17 mouse cellular contexts compared by ENCODE assay signal in the genomic region with DNA sequence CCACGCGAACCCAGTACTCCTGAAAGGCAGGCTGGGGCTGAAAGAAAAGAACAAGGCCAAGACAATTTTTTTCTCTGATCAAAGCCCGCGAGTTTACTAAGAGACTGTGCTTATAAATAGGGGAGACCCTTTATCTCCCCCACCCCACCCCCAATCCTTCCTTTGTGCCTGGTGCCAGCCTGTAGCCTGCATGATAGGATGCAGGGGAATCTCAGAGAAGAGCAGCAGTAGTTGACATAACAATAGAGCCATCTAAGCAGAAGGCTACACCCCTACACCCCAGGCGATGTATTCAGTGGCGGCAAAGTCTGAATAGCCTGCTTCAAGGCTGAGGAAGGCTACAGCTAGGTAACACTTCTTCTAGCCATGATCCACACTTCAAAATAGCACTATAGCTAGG.
DNase-seq lines count a peak whose midpoint lies in the region; ATAC-seq lines count a peak whose summit lies in the region.
"Had no signal": no experiment of that assay in that cellular context is flagged by ENCODE, and none has a peak within 500 bp of the region (broad histone marks: within the 10 kb centered on the region; RNA-seq: fewer than 3 reads in every experiment).

No protein-coding gene starts in this region.

- peaks cover 64% of the 10 kb centered on the region for H3K36me3 ChIP-seq in midbrain, embryonic 10.5 days
- H3K36me3 ChIP-seq in midbrain, embryonic 15.5 days (replicated peaks): 0 out of 2 replicates have a peak, but pooled peaks cover 7% of the 10 kb centered on the region
- peaks cover 68% of the 10 kb centered on the region for H3K36me3 ChIP-seq in embryonic facial prominence, embryonic 10.5 days (replicated peaks)

- peak; percentile 57 for DNase-seq in midbrain, embryonic 10.5 days (ENCODE audit: low spot score)
- DNase-seq in WW6 (ENCODE audit: low read depth, low spot score): peak; percentile 40
- DNase-seq in embryonic facial prominence, embryonic 10.5 days (ENCODE audit: low spot score): no peak
- peak; percentile 6 for DNase-seq in mesoderm, embryonic 11.5 days (ENCODE audit: low read depth, low spot score)
- DNase-seq in Muller cell, postnatal 12 days (ENCODE audit: inconsistent ontology term): no peak
- no peak for DNase-seq in layer of hippocampus, postnatal 36 days
- DNase-seq in gastrocnemius, postnatal 25 days: no peak
- DNase-seq: adrenal gland, adult 8-10 months; cerebellum, adult 8-10 months; gastrocnemius, postnatal 14 days; kidney, adult 2 months; kidney, postnatal 25 days; lung, postnatal 10 days; right cerebral cortex, postnatal 14 days had no signal

- no peak for ATAC-seq in midbrain, embryonic 15.5 days (replicated peaks)

- no peak overlapping the region for H3K9ac ChIP-seq in midbrain, embryonic 15.5 days
- H3K9ac ChIP-seq: limb, embryonic 15.5 days; stomach, embryonic 15.5 days had no signal

- 19% methylated on average over 6 of the region's 6 CpGs for WGBS in midbrain, embryonic 10.5 days
- 14% methylated on average over 6 of the region's 6 CpGs for WGBS in midbrain, embryonic 15.5 days
- WGBS in embryonic facial prominence, embryonic 10.5 days: 35% methylated on average over 6 of the region's 6 CpGs

- no peak overlapping the region for H3K4me2 ChIP-seq in midbrain, embryonic 15.5 days
- H3K4me2 ChIP-seq: limb, embryonic 15.5 days; stomach, embryonic 15.5 days had no signal

- H3K4me1 ChIP-seq in midbrain, embryonic 10.5 days: peaks cover 29% of the 10 kb centered on the region
- no peaks in the 10 kb centered on the region for H3K4me1 ChIP-seq in midbrain, embryonic 15.5 days
- peaks cover 10% of the 10 kb centered on the region; the same call in 1 of the 2 replicates for H3K4me1 ChIP-seq in embryonic facial prominence, embryonic 10.5 days
- H3K4me1 ChIP-seq: limb, embryonic 15.5 days; stomach, embryonic 15.5 days had no signal

- peak overlapping the region; percentile 66 for H3K27ac ChIP-seq in midbrain, embryonic 10.5 days (replicated peaks)
- H3K27ac ChIP-seq in midbrain, embryonic 15.5 days: no peak overlapping the region
- H3K27ac ChIP-seq in embryonic facial prominence, embryonic 10.5 days (replicated peaks): peak overlapping the region; percentile 19; the same call in 1 of the 2 replicates
- H3K27ac ChIP-seq: limb, embryonic 15.5 days; stomach, embryonic 15.5 days had no signal

- no peaks in the 10 kb centered on the region for H3K27me3 ChIP-seq in midbrain, embryonic 10.5 days (ENCODE audit: low read depth, poor library complexity, severe bottlenecking)
- H3K27me3 ChIP-seq in midbrain, embryonic 15.5 days (replicated peaks): no peaks in the 10 kb centered on the region
- no peaks in the 10 kb centered on the region for H3K27me3 ChIP-seq in embryonic facial prominence, embryonic 10.5 days (replicated peaks; ENCODE audit: low read depth, poor library complexity, severe bottlenecking)
- H3K27me3 ChIP-seq: limb, embryonic 15.5 days; stomach, embryonic 15.5 days had no signal

- no peak overlapping the region for H3K4me3 ChIP-seq in midbrain, embryonic 10.5 days
- H3K4me3 ChIP-seq in midbrain, embryonic 15.5 days: no peak overlapping the region
- H3K4me3 ChIP-seq in embryonic facial prominence, embryonic 10.5 days: no peak overlapping the region
- H3K4me3 ChIP-seq: limb, embryonic 15.5 days; stomach, embryonic 15.5 days had no signal

- H3K9me3 ChIP-seq in midbrain, embryonic 10.5 days (replicated peaks): no peaks in the 10 kb centered on the region
- H3K9me3 ChIP-seq in midbrain, embryonic 15.5 days: no peaks in the 10 kb centered on the region
- H3K9me3 ChIP-seq in embryonic facial prominence, embryonic 10.5 days: no peaks in the 10 kb centered on the region
- H3K9me3 ChIP-seq: limb, embryonic 15.5 days; stomach, embryonic 15.5 days had no signal

Comparison
In these comparisons a context has a peak if more than half of its experiments do, and no peak if none do; other contexts are left out.
1. DNase-seq: peak in midbrain, embryonic 10.5 days (single experiment), WW6 (single experiment) and mesoderm, embryonic 11.5 days (single experiment); none in embryonic facial prominence, embryonic 10.5 days (single experiment), Muller cell, postnatal 12 days (single experiment), layer of hippocampus, postnatal 36 days (0 of 2) and gastrocnemius, postnatal 25 days (single experiment).